Mouse (Mus musculus) CH12.LX (cell line): Measurements from ENCODE around the gene Src.

Source experiments
- CHD1 ChIP-seq: IDR thresholded peaks from 2 replicates; pipeline ENCODE4 v1.6.1; 2012; ENCODE audit warnings: low read depth, low read length, improper control_type of control experiment, inconsistent platforms
- CTCF ChIP-seq, 2 experiments: IDR thresholded peaks in 1 of 2; conservative IDR thresholded peaks in 1 of 2; 2 replicates each; pipeline ENCODE4 v1.5.1; 2011 to 2012; ENCODE audit warnings: low read depth in 2 of 2, low read length in 2 of 2, improper control_type of control experiment in 1 of 2, inconsistent platforms in 1 of 2, mild to moderate bottlenecking in 1 of 2, moderate library complexity in 1 of 2
- EP300 ChIP-seq: IDR thresholded peaks from 2 replicates; pipeline ENCODE4 v1.6.1; 2011; ENCODE audit warnings: low read length, improper control_type of control experiment
- HCFC1 ChIP-seq: IDR thresholded peaks from 2 replicates; pipeline ENCODE4 v1.6.1; 2012; ENCODE audit warnings: low read depth, mild to moderate bottlenecking, inconsistent platforms, low read length, improper control_type of control experiment
- JUND ChIP-seq: conservative IDR thresholded peaks from 2 replicates; pipeline ENCODE4 v1.6.1; 2011; ENCODE audit warnings: low read depth, low read length, improper control_type of control experiment
- MAX ChIP-seq: IDR thresholded peaks from 2 replicates; pipeline ENCODE4 v1.6.1; 2011; ENCODE audit warnings: low read length, improper control_type of control experiment
- MAZ ChIP-seq: IDR thresholded peaks from 2 replicates; pipeline ENCODE4 v1.6.1; 2012; ENCODE audit warnings: low read depth, mild to moderate bottlenecking, inconsistent platforms, low read length, improper control_type of control experiment, moderate library complexity
- POLR2A ChIP-seq: IDR thresholded peaks from 2 replicates; pipeline ENCODE4 v1.6.1; 2011; ENCODE audit warnings: low read depth, mild to moderate bottlenecking, improper control_type of control experiment, low read length
- POLR2AphosphoS2 ChIP-seq: IDR thresholded peaks from 2 replicates; pipeline ENCODE4 v1.6.1; 2011; ENCODE audit warnings: low read depth, low read length, improper control_type of control experiment
- RAD21 ChIP-seq: IDR thresholded peaks from 2 replicates; pipeline ENCODE4 v1.6.1; 2011; ENCODE audit warnings: low read depth, mild to moderate bottlenecking, low read length, improper control_type of control experiment, moderate library complexity
- SIN3A ChIP-seq: IDR thresholded peaks from 2 replicates; pipeline ENCODE4 v1.6.1; 2012; ENCODE audit warnings: low read length, improper control_type of control experiment, inconsistent platforms
- TCF12 ChIP-seq: IDR thresholded peaks from 2 replicates; pipeline ENCODE4 v1.6.1; 2014; ENCODE audit warnings: low read depth, mild to moderate bottlenecking, inconsistent platforms, low read length, improper control_type of control experiment
- ZC3H11A ChIP-seq: IDR thresholded peaks from 2 replicates; pipeline ENCODE4 v1.6.1; 2012; ENCODE audit warnings: low read depth, mild to moderate bottlenecking, inconsistent platforms, low read length, improper control_type of control experiment
- ZNF384 ChIP-seq: IDR thresholded peaks from 2 replicates; pipeline ENCODE4 v1.6.1; 2012; ENCODE audit warnings: low read depth, low read length, improper control_type of control experiment, inconsistent platforms

DNA sequence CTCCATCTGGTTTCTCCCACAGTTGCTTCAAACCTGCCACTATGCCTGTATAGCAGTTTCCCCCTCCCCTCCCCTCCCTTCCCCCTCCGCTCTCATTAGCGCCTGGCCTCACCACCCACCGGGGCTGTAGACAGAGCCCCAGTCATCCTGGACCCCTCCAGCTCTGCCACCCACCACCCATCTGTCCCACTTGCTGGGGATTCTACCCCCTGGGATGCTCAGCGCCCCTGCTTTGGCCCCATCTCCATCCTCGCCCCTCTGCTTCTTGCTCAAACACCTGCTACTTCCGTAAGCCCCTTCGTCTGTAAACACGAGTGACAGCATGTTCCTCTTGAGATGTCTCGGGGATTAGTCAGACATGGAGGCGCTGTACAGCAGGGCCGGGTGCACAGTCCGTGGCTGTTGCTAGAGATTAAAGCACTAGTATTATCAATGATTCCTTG is 69.5 kb downstream of the Src start:
- TF ChIP-seq POLR2A (no peak), CHD1 (no peak), CTCF (conservative IDR thresholded peaks at IDR 0.05 in 1 of 2, IDR thresholded peaks at IDR 0.05 in 1 of 2; ENCODE audit: low read depth in 2 of 2, low read length in 2 of 2) (no peak), ZC3H11A (no peak), SIN3A (no peak), POLR2AphosphoS2 (no peak), ZNF384 (no peak), HCFC1 (no peak), MAX (no peak), MAZ (no peak), RAD21 (no peak), TCF12 (no peak), EP300 (no peak), JUND (no peak)
